Mouse (Mus musculus): ENCODE data around the gene C2cd2. TPM values are rescaled to one million over a fixed set of nuclear protein-coding genes. Genes with fewer than 3 reads are reported as not detected.
A peak's percentile ranks its signal among the peaks of the same experiment; 100 is the strongest.

The C2cd2 gene
- polyA plus RNA-seq, 1 experiment from 2014 or later = 18.9 TPM

GRCm38 (mm10) chr16:97963956-97964540 lies 1.6 kb upstream of the C2cd2 start:
- ATAC-seq (ENCODE audit: insufficient number of reproducible peaks, insufficient read depth, low FRiP score, low TSS enrichment, low read depth) = no peak
- H3K27ac ChIP-seq = no peak overlapping the region
- 0 out of 2 replicates have a peak, but pooled peaks cover 6% of the 10 kb centered on the region for H3K36me3 ChIP-seq
- H3K9me3 ChIP-seq = no peaks in the 10 kb centered on the region
- H3K4me2 ChIP-seq = no peak overlapping the region
- H3K9ac ChIP-seq (replicated peaks) = no peak overlapping the region
- no peaks in the 10 kb centered on the region for H3K27me3 ChIP-seq
- 87% methylated on average over 3 of the region's 3 CpGs for WGBS
- peaks cover 4% of the 10 kb centered on the region; the same call in 1 of the 2 replicates for H3K4me1 ChIP-seq (replicated peaks)
- H3K4me3 ChIP-seq (replicated peaks) = no peak overlapping the region

GRCm38 (mm10) chr16:97961381-97962150 lies 832 bp downstream of the C2cd2 start:
- peak overlapping the region; percentile 89 for H3K4me3 ChIP-seq (replicated peaks)
- H3K4me2 ChIP-seq = peak overlapping the region; percentile 89
- peak; percentile 11; the same call in 1 of the 2 replicates for ATAC-seq (ENCODE audit: insufficient number of reproducible peaks, insufficient read depth, low FRiP score, low TSS enrichment, low read depth)
- WGBS = 8% methylated on average over 36 of the region's 36 CpGs
- H3K4me1 ChIP-seq (replicated peaks) = peaks cover 11% of the 10 kb centered on the region
- H3K9me3 ChIP-seq = no peaks in the 10 kb centered on the region
- peaks cover 9% of the 10 kb centered on the region; the same call in 1 of the 2 replicates for H3K36me3 ChIP-seq
- peak overlapping the region; percentile 91 for H3K9ac ChIP-seq (replicated peaks)
- no peaks in the 10 kb centered on the region for H3K27me3 ChIP-seq
- peak overlapping the region; percentile 96 for H3K27ac ChIP-seq

- Histone ChIP-seq H3K9me3 (no peaks in the 10 kb centered on the region), H3K27ac (no peak overlapping the region), H3K9ac (replicated peaks) (no peak overlapping the region), H3K4me2 (no peak overlapping the region), H3K4me1 (replicated peaks) (peaks cover 11% of the 10 kb centered on the region), H3K27me3 (no peaks in the 10 kb centered on the region), H3K4me3 (replicated peaks) (no peak overlapping the region), H3K36me3 (peaks cover 20% of the 10 kb centered on the region)
- no peak for ATAC-seq (ENCODE audit: insufficient number of reproducible peaks, insufficient read depth, low FRiP score, low TSS enrichment, low read depth)
- WGBS = 90% methylated on average over 3 of the region's 3 CpGs
These were observed 2.0 kb downstream of the C2cd2 start for GRCm38 (mm10) chr16:97960348-97960747.

GRCm38 (mm10) chr16:97958401-97958973 lies 3.9 kb downstream of the C2cd2 start:
- Histone ChIP-seq H3K4me1 (replicated peaks) (peaks cover 11% of the 10 kb centered on the region), H3K9ac (replicated peaks) (no peak overlapping the region), H3K4me2 (no peak overlapping the region), H3K4me3 (replicated peaks) (no peak overlapping the region), H3K27ac (no peak overlapping the region), H3K27me3 (no peaks in the 10 kb centered on the region), H3K9me3 (no peaks in the 10 kb centered on the region), H3K36me3 (peaks cover 37% of the 10 kb centered on the region)
- ATAC-seq (ENCODE audit: insufficient number of reproducible peaks, insufficient read depth, low FRiP score, low TSS enrichment, low read depth) = no peak

GRCm38 (mm10) chr16:97957626-97958025 lies 4.8 kb downstream of the C2cd2 start:
- H3K4me3 ChIP-seq (replicated peaks) = no peak overlapping the region
- peaks cover 46% of the 10 kb centered on the region for H3K36me3 ChIP-seq
- ATAC-seq (ENCODE audit: insufficient number of reproducible peaks, insufficient read depth, low FRiP score, low TSS enrichment, low read depth) = no peak
- no peaks in the 10 kb centered on the region for H3K27me3 ChIP-seq
- no peak overlapping the region for H3K9ac ChIP-seq (replicated peaks)
- H3K4me1 ChIP-seq (replicated peaks) = peaks cover 11% of the 10 kb centered on the region
- H3K9me3 ChIP-seq = no peaks in the 10 kb centered on the region
- H3K4me2 ChIP-seq = no peak overlapping the region
- H3K27ac ChIP-seq = no peak overlapping the region

- ATAC-seq (ENCODE audit: insufficient number of reproducible peaks, insufficient read depth, low FRiP score, low TSS enrichment, low read depth) = no peak
- Histone ChIP-seq H3K4me1 (replicated peaks) (peaks cover 6% of the 10 kb centered on the region), H3K27ac (no peak overlapping the region), H3K36me3 (peaks cover 62% of the 10 kb centered on the region), H3K9ac (replicated peaks) (no peak overlapping the region), H3K4me2 (no peak overlapping the region), H3K27me3 (no peaks in the 10 kb centered on the region), H3K9me3 (no peaks in the 10 kb centered on the region), H3K4me3 (replicated peaks) (no peak overlapping the region)
- 78% methylated on average over 2 of the region's 2 CpGs for WGBS
These were observed 6.4 kb downstream of the C2cd2 start for GRCm38 (mm10) chr16:97956011-97956410.

- ATAC-seq (ENCODE audit: insufficient number of reproducible peaks, insufficient read depth, low FRiP score, low TSS enrichment, low read depth) = no peak
- no peak overlapping the region for H3K27ac ChIP-seq
- H3K4me2 ChIP-seq = no peak overlapping the region
- H3K27me3 ChIP-seq = no peaks in the 10 kb centered on the region
- peaks cover 76% of the 10 kb centered on the region for H3K36me3 ChIP-seq
- H3K9ac ChIP-seq (replicated peaks) = no peak overlapping the region
- 86% methylated on average over 2 of the region's 2 CpGs for WGBS
- peaks cover 6% of the 10 kb centered on the region for H3K4me1 ChIP-seq (replicated peaks)
- H3K4me3 ChIP-seq (replicated peaks) = no peak overlapping the region
- H3K9me3 ChIP-seq = no peaks in the 10 kb centered on the region
These were observed 9.1 kb downstream of the C2cd2 start for GRCm38 (mm10) chr16:97953300-97953699.

GRCm38 (mm10) chr16:97952801-97953200 lies 9.6 kb downstream of the C2cd2 start:
- Histone ChIP-seq H3K4me2 (no peak overlapping the region), H3K4me1 (replicated peaks) (peaks cover 3% of the 10 kb centered on the region), H3K36me3 (peaks cover 76% of the 10 kb centered on the region), H3K27me3 (no peaks in the 10 kb centered on the region), H3K4me3 (replicated peaks) (no peak overlapping the region), H3K9ac (replicated peaks) (no peak overlapping the region), H3K27ac (no peak overlapping the region), H3K9me3 (no peaks in the 10 kb centered on the region)
- 91% methylated on average over 9 of the region's 9 CpGs for WGBS
- ATAC-seq (ENCODE audit: insufficient number of reproducible peaks, insufficient read depth, low FRiP score, low TSS enrichment, low read depth) = no peak

- ATAC-seq (ENCODE audit: insufficient number of reproducible peaks, insufficient read depth, low FRiP score, low TSS enrichment, low read depth) = no peak
- H3K9ac ChIP-seq (replicated peaks) = no peak overlapping the region
- peaks cover 76% of the 10 kb centered on the region for H3K36me3 ChIP-seq
- H3K4me3 ChIP-seq (replicated peaks) = no peak overlapping the region
- no peaks in the 10 kb centered on the region for H3K27me3 ChIP-seq
- H3K4me1 ChIP-seq (replicated peaks) = no peaks in the 10 kb centered on the region
- H3K4me2 ChIP-seq = no peak overlapping the region
- H3K9me3 ChIP-seq = no peaks in the 10 kb centered on the region
- WGBS = 92% methylated on average over 4 of the region's 4 CpGs
- no peak overlapping the region for H3K27ac ChIP-seq
These were observed 10.0 kb downstream of the C2cd2 start for GRCm38 (mm10) chr16:97952371-97952770.

- no peak for ATAC-seq (ENCODE audit: insufficient number of reproducible peaks, insufficient read depth, low FRiP score, low TSS enrichment, low read depth)
- 98% methylated on average over 8 of the region's 8 CpGs for WGBS
- Histone ChIP-seq H3K4me2 (no peak overlapping the region), H3K9ac (replicated peaks) (no peak overlapping the region), H3K4me1 (replicated peaks) (no peaks in the 10 kb centered on the region), H3K27ac (no peak overlapping the region), H3K36me3 (peaks cover 60% of the 10 kb centered on the region), H3K27me3 (no peaks in the 10 kb centered on the region), H3K4me3 (replicated peaks) (no peak overlapping the region), H3K9me3 (no peaks in the 10 kb centered on the region)
These were observed 12.3 kb downstream of the C2cd2 start for GRCm38 (mm10) chr16:97950061-97950460.

GRCm38 (mm10) chr16:97948836-97949235 lies 13.6 kb downstream of the C2cd2 start:
- Histone ChIP-seq H3K9ac (replicated peaks) (no peak overlapping the region), H3K27ac (no peak overlapping the region), H3K4me3 (replicated peaks) (no peak overlapping the region), H3K9me3 (no peaks in the 10 kb centered on the region), H3K4me2 (no peak overlapping the region), H3K27me3 (no peaks in the 10 kb centered on the region), H3K36me3 (peaks cover 49% of the 10 kb centered on the region), H3K4me1 (replicated peaks) (no peaks in the 10 kb centered on the region)
- ATAC-seq (ENCODE audit: insufficient number of reproducible peaks, insufficient read depth, low FRiP score, low TSS enrichment, low read depth) = no peak
- WGBS = 80% methylated on average over 4 of the region's 4 CpGs
